Mouse (Mus musculus): ENCODE data around the gene Fbxw9.

Fbxw9 gene

DNA sequence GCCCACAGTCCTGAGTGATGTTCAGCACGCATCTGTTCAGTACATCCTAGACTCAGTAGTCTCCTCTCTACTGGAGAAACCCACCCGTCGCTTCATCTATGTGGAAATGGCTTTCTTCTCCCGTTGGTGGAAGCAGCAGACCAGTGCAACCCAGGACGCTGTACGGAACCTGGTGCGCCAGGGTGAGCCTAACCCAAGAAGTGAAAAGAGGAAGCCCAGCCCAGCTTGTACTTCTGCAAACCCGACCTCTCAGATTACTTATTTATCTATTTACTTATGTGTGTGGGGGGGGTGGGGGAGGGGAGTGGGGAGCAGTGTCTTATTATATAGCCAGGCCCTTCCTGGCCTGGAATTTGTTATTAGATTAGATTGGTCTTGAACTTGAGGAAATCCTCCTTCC lies 24.8 kb downstream of the Fbxw9 start:
- no peak for DNase-seq (ENCODE audit: low spot score)

DNA sequence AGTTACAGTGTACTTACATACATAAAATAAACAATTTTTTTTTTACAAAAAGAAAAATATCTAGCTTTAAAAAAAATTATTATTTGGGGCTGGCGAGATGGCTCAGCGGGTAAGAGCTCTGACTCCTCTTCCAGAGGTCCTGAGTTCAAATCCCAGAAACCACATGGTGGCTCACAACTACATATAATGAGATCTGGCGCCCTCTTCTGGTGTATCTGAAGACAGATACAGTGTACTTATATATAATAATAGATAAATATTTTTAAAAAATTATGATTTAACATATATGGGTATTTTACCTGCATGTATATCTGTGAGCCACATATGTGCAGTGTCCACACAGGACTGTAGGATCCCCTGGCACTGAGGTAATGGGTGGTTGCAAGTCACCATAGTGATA lies 26.4 kb downstream of the Fbxw9 start:
- DNase-seq (ENCODE audit: low spot score), result no peak

DNA sequence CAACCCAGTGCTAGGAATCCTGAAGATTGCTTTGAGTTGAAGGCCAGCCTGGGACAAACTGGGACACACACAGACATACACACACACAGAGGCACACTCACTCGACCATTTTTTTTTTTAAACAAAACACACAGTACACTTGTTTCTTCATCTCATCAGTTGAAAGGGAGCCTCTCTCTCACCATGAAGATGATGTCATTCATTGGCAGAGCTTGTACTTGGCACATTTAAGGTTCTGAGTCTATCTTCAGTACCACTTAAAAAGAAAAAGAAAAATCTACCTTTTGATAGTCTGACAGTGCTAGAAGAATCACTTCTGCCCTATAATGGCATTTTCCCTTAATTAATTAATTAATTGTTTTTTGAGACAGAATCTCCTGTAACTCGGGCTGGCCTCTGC lies 28.9 kb downstream of the Fbxw9 start:
- no peak for DNase-seq (ENCODE audit: low spot score)

DNA sequence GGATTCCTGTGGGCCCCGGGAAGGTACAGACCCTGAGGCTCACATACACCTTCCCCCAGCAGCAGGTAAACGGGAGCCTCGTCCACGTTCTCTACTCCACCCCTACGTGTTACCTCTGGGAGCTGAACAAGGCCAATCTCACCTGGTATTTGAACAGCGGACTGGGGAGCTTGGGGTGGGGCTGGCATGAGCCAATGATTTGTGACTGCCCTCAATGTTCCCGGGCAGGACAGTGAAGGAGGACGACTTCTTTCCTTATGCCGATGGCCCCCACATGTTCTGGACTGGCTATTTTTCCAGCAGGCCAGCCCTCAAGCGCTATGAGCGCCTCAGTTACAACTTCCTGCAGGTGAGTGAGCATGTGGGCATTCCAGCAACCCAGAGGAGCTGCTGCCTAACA lies 31.0 kb downstream of the Fbxw9 start:
- DNase-seq (ENCODE audit: low spot score), result no peak

GRCm38 (mm10) chr8:85091526-85092090 lies 31.8 kb downstream of the Fbxw9 start:
- no peak for DNase-seq (ENCODE audit: low spot score)

GRCm38 (mm10) chr8:85095051-85095450 lies 35.2 kb downstream of the Fbxw9 start:
- no peak for DNase-seq (ENCODE audit: low spot score)

- no peak for DNase-seq (ENCODE audit: low spot score)
Observed at GRCm38 (mm10) chr8:85095566-85095965, 35.7 kb downstream of the Fbxw9 start.

DNA sequence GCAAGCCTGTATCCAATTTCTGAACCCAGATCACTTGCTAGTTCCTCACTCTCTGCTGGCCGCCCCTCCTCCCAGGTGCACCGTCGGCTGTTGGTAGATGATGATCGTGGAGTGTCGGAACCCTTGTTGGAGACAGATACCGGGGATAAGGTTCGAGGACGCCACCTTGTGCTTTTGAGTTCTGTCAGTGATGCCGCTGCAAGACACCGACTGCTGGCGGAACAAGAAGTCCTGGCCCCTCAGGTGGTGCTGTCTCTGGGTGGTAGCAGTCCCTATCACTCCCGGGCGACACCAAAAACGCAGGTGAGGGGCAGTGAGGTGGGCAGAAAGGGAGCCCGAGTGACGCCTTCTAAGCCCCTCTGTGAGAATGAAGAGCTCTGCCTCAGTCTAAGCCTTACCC lies 36.3 kb downstream of the Fbxw9 start:
- no peak for DNase-seq (ENCODE audit: low spot score)

- no peak for DNase-seq (ENCODE audit: low spot score)
Observed at GRCm38 (mm10) chr8:85096850-85097249, 37.0 kb downstream of the Fbxw9 start.

DNA sequence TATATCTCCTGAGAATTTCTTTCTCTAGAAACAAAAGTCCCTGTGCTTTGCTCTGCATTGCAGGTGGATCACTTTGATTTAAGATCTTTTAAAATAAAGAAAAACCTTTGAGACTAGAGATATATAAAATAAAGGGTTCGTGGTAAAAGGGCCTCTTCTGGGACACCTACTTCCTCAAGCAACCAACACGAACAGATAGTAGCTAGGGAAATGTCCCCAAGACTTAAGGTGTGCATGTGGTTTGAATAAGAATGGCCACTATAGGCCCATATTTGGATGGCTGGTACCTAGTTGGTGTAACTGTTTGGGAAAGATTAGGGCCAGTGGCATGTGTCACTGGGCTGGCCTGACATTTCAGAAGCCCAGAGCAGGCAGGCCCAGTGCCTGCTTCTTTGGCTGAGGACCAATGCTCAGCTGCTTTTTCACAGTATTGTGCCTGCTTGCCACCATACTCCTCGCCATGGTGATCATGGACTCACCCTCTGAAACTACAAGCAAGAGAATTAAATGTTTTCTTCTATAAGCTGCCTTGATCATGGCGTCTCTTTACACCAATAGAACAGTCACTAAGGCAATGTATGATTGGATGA lies 40.3 kb downstream of the Fbxw9 start:
- DNase-seq (ENCODE audit: low spot score), result no peak

- no peak for DNase-seq (ENCODE audit: low spot score)
Observed at GRCm38 (mm10) chr8:85113241-85113640, 53.4 kb downstream of the Fbxw9 start.

DNA sequence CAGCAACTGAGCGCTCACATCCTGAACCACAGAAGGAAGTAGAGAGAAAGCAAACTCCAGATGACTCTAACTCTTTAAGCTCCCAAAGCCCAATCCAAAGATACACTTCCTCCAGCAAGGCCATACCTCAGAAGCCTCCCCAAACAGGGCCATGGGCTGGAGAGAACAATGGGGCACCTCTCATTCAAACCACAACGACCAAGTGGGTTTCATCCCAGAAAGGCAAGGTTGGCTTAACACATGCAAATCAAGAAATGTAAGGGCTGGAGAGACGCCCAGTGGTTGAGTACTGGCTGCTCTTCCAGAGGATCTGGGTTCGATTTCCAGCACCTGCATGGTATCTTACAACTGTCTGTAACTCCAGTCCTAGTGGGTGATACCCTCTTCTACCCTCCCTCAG lies 55.6 kb downstream of the Fbxw9 start:
- DNase-seq (ENCODE audit: low spot score), result no peak
